8 mouse cellular contexts compared by ENCODE assay signal in genomic region chr7:63858571-63859152, GRCm38 (mm10). TPM values are rescaled to one million over a fixed set of nuclear protein-coding genes. Genes with fewer than 3 reads are reported as not detected.
DNase-seq lines count a peak whose midpoint lies in the region; ATAC-seq and TF ChIP-seq lines count a peak whose summit lies in the region.

No protein-coding gene starts in this region.

- TF ChIP-seq CTCF in heart, postnatal 0 days (IDR thresholded peaks at IDR 0.05; ENCODE audit: low read depth), result peak; percentile 21
- TF ChIP-seq CTCF in liver, embryonic 14.5 days (IDR thresholded peaks at IDR 0.05; ENCODE audit: low read depth), result no peak
- TF ChIP-seq CTCF in stomach, postnatal 0 days (IDR thresholded peaks at IDR 0.05; ENCODE audit: low read depth), result peak; percentile 22; the same call in 1 of the 2 replicates

- peak overlapping the region; percentile 34 for H3K4me3 ChIP-seq in forebrain, embryonic 12.5 days (replicated peaks)
- H3K4me3 ChIP-seq in heart, postnatal 0 days (ENCODE audit: low read depth, low read length), result peak overlapping the region; percentile 44
- H3K4me3 ChIP-seq in liver, embryonic 14.5 days (ENCODE audit: insufficient read depth in 1 of 2, low read depth in 2 of 2, low read length in 2 of 2), result peak overlapping the region; percentile 25 to 47
- H3K4me3 ChIP-seq in neural tube, embryonic 11.5 days (ENCODE audit: low read depth, low read length), result peak overlapping the region; percentile 33
- H3K4me3 ChIP-seq in stomach, postnatal 0 days (ENCODE audit: low read depth, low read length), result peak overlapping the region; percentile 18

- H3K36me3 ChIP-seq in forebrain, embryonic 12.5 days (replicated peaks), result no peaks in the 10 kb centered on the region
- H3K36me3 ChIP-seq in heart, postnatal 0 days (replicated peaks; ENCODE audit: control insufficient read depth, insufficient read depth, low read length), result no peaks in the 10 kb centered on the region
- H3K36me3 ChIP-seq in liver, embryonic 14.5 days (replicated peaks; ENCODE audit: control insufficient read depth, insufficient read depth, low read depth), result no peaks in the 10 kb centered on the region
- no peaks in the 10 kb centered on the region for H3K36me3 ChIP-seq in neural tube, embryonic 11.5 days (ENCODE audit: control insufficient read depth, insufficient read depth, low read length)
- no peaks in the 10 kb centered on the region for H3K36me3 ChIP-seq in stomach, postnatal 0 days (ENCODE audit: control insufficient read depth, insufficient read depth, low read length)

- H3K9ac ChIP-seq in forebrain, embryonic 12.5 days, result peak overlapping the region; percentile 46
- peak overlapping the region; percentile 53; the same call in 1 of the 2 replicates for H3K9ac ChIP-seq in heart, postnatal 0 days (replicated peaks; ENCODE audit: low read depth, low read length)
- H3K9ac ChIP-seq in liver, embryonic 14.5 days (replicated peaks), result peak overlapping the region; percentile 39; the same call in 1 of the 2 replicates
- H3K9ac ChIP-seq in neural tube, embryonic 11.5 days (ENCODE audit: low read length), result peak overlapping the region; percentile 55
- H3K9ac ChIP-seq in stomach, postnatal 0 days (ENCODE audit: low read length), result peak overlapping the region; percentile 53; the same call in 1 of the 2 replicates

- ATAC-seq in forebrain, embryonic 12.5 days (ENCODE audit: low FRiP score), result peak; percentile 84
- ATAC-seq in heart, postnatal 0 days (ENCODE audit: insufficient read depth, low read depth), result peak; percentile 80
- ATAC-seq in liver, embryonic 14.5 days (ENCODE audit: insufficient read depth), result peak; percentile 70
- ATAC-seq in neural tube, embryonic 11.5 days (ENCODE audit: insufficient read depth, low FRiP score, low TSS enrichment), result peak; percentile 67
- ATAC-seq in stomach, postnatal 0 days (ENCODE audit: low FRiP score, low TSS enrichment), result peak; percentile 75

- H3K4me2 ChIP-seq in forebrain, embryonic 12.5 days, result peak overlapping the region; percentile 58
- peak overlapping the region; percentile 72 for H3K4me2 ChIP-seq in heart, postnatal 0 days (ENCODE audit: low read depth, low read length)
- H3K4me2 ChIP-seq in liver, embryonic 14.5 days (ENCODE audit: low read depth), result peak overlapping the region; percentile 65
- peak overlapping the region; percentile 57 for H3K4me2 ChIP-seq in neural tube, embryonic 11.5 days (ENCODE audit: low read depth)
- H3K4me2 ChIP-seq in stomach, postnatal 0 days (replicated peaks; ENCODE audit: low read depth), result peak overlapping the region; percentile 59

- no peak overlapping the region for H3K27ac ChIP-seq in forebrain, embryonic 12.5 days
- peak overlapping the region; percentile 32 for H3K27ac ChIP-seq in heart, postnatal 0 days (ENCODE audit: low read depth)
- H3K27ac ChIP-seq in liver, embryonic 14.5 days, result no peak overlapping the region
- no peak overlapping the region for H3K27ac ChIP-seq in neural tube, embryonic 11.5 days (ENCODE audit: low read depth, low read length)
- H3K27ac ChIP-seq in stomach, postnatal 0 days (replicated peaks), result no peak overlapping the region

- H3K4me1 ChIP-seq in forebrain, embryonic 12.5 days, result peaks cover 7% of the 10 kb centered on the region; the same call in 1 of the 2 replicates
- peaks cover 11% of the 10 kb centered on the region; the same call in 1 of the 2 replicates for H3K4me1 ChIP-seq in heart, postnatal 0 days (ENCODE audit: control insufficient read depth, insufficient read depth)
- peaks cover 0 to 3% of the 10 kb centered on the region in 2 experiments; a peak in 3 of 4 replicates for H3K4me1 ChIP-seq in liver, embryonic 14.5 days (replicated peaks; ENCODE audit: control insufficient read depth in 2 of 2, insufficient read depth in 2 of 2, low read length in 1 of 2)
- no peaks in the 10 kb centered on the region for H3K4me1 ChIP-seq in neural tube, embryonic 11.5 days (ENCODE audit: control insufficient read depth, insufficient read depth, low read length)
- H3K4me1 ChIP-seq in stomach, postnatal 0 days (replicated peaks; ENCODE audit: control insufficient read depth, insufficient read depth), result no peaks in the 10 kb centered on the region

- WGBS in forebrain, embryonic 12.5 days, result 3% methylated on average over 22 of the region's 22 CpGs
- 2% methylated on average over 22 of the region's 22 CpGs for WGBS in heart, postnatal 0 days
- 4% methylated on average over 22 of the region's 22 CpGs for WGBS in liver, embryonic 14.5 days (ENCODE audit: insufficient replicate concordance)
- 6% methylated on average over 22 of the region's 22 CpGs for WGBS in neural tube, embryonic 11.5 days
- 4% methylated on average over 22 of the region's 22 CpGs for WGBS in stomach, postnatal 0 days

- peak; percentile 91 for DNase-seq in CD4-positive, CD25-positive, alpha-beta regulatory T cell, adult 2 months (ENCODE audit: low read depth, low spot score)
- DNase-seq in c-Kit-negative CD71-positive TER-119-positive erythroid progenitor cells, embryonic 14.5 days (ENCODE audit: low read depth, low spot score), result peak; percentile 26
- DNase-seq in heart, postnatal 0 days (ENCODE audit: low spot score), result peak; percentile 80
- DNase-seq in kidney, postnatal 36 days, result peak; percentile 96 to 97
- peak; percentile 39 to 62 (median 48) for DNase-seq in liver, embryonic 14.5 days (ENCODE audit: low read depth in 3 of 3, low spot score in 3 of 3)
- peak; percentile 81 for DNase-seq in neural tube, embryonic 11.5 days (ENCODE audit: low spot score)
- DNase-seq in stomach, postnatal 0 days (ENCODE audit: low spot score), result peak; percentile 88

- H3K27me3 ChIP-seq in forebrain, embryonic 12.5 days, result peaks cover 4% of the 10 kb centered on the region; the same call in 1 of the 2 replicates
- H3K27me3 ChIP-seq in heart, postnatal 0 days (ENCODE audit: control insufficient read depth, insufficient read depth, low read length), result no peaks in the 10 kb centered on the region
- no peaks in the 10 kb centered on the region for H3K27me3 ChIP-seq in liver, embryonic 14.5 days (ENCODE audit: control insufficient read depth, insufficient read depth, low read length)
- H3K27me3 ChIP-seq in neural tube, embryonic 11.5 days (ENCODE audit: control insufficient read depth, insufficient read depth, low read length), result no peaks in the 10 kb centered on the region
- no peaks in the 10 kb centered on the region for H3K27me3 ChIP-seq in stomach, postnatal 0 days (ENCODE audit: control insufficient read depth, insufficient read depth, low read length)

- H3K9me3 ChIP-seq in forebrain, embryonic 12.5 days, result no peaks in the 10 kb centered on the region
- no peaks in the 10 kb centered on the region for H3K9me3 ChIP-seq in heart, postnatal 0 days (replicated peaks; ENCODE audit: control insufficient read depth, low read length)
- H3K9me3 ChIP-seq in liver, embryonic 14.5 days (ENCODE audit: control insufficient read depth, low read length), result no peaks in the 10 kb centered on the region
- H3K9me3 ChIP-seq in neural tube, embryonic 11.5 days (ENCODE audit: control insufficient read depth, low read length), result no peaks in the 10 kb centered on the region
- H3K9me3 ChIP-seq in stomach, postnatal 0 days (ENCODE audit: control insufficient read depth, low read length), result no peaks in the 10 kb centered on the region

- TF ChIP-seq EP300 in heart, postnatal 0 days (IDR thresholded peaks at IDR 0.05; ENCODE audit: low read depth), result 0 out of 2 replicates have a peak, but pooled peaks have one; percentile 5
- TF ChIP-seq EP300 in liver, embryonic 14.5 days (IDR thresholded peaks at IDR 0.05; ENCODE audit: low read depth), result no peak
- TF ChIP-seq EP300 in stomach, postnatal 0 days (optimal IDR thresholded peaks at IDR 0.05), result no peak

RNA-seq across cellular contexts. Expression of gene E030018B13Rik, which starts 58.0 kb away (rescaled TPM):
- not detected in 2 replicates for polyA plus RNA-seq in forebrain, embryonic 12.5 days (2016; fragmentation: Nextera tagmentation; extraction: Ambion mirVana)
- not detected in 2 replicates for total RNA-seq in heart, postnatal 0 days (2014; rRNA removed; ENCODE audit: low replicate concordance)
- 0.11 and 0.15 TPM in 2 replicates for polyA plus RNA-seq in heart, postnatal 0 days (2015; fragmentation: Nextera tagmentation; extraction: Ambion mirVana)
- not detected in 2 replicates for polyA plus RNA-seq in liver, embryonic 14.5 days (2012; rRNA removed)
- polyA plus RNA-seq in liver, embryonic 14.5 days (2014; fragmentation: Nextera tagmentation; extraction: Ambion mirVana), result not detected in 2 replicates
- polyA plus RNA-seq in neural tube, embryonic 11.5 days (2014; fragmentation: Nextera tagmentation; extraction: Ambion mirVana), result not detected in 2 replicates
- not detected in 2 replicates for polyA plus RNA-seq in stomach, postnatal 0 days (2015; fragmentation: Nextera tagmentation; extraction: Ambion mirVana)

Comparison
In these comparisons a context has a peak if more than half of its experiments do, and no peak if none do; other contexts are left out.
1. DNase-seq: peak in every context shown above with its lines; median percentile 96 in kidney, postnatal 36 days; 91 in CD4-positive, CD25-positive, alpha-beta regulatory T cell, adult 2 months; 88 in stomach, postnatal 0 days; 81 in neural tube, embryonic 11.5 days; 80 in heart, postnatal 0 days; 48 in liver, embryonic 14.5 days; 26 in c-Kit-negative CD71-positive TER-119-positive erythroid progenitor cells, embryonic 14.5 days.